Comparison of ENCODE assay signal across 14 mouse cellular contexts in genomic region chrX:101754478-101754877, GRCm38 (mm10). TPM values are rescaled to one million over a fixed set of nuclear protein-coding genes. Genes with fewer than 3 reads are reported as not detected.
DNase-seq lines count a peak whose midpoint lies in the region; ATAC-seq and TF ChIP-seq lines count a peak whose summit lies in the region.
"Had no signal": no experiment of that assay in that cellular context is flagged by ENCODE, and none has a peak within 500 bp of the region (broad histone marks: within the 10 kb centered on the region; RNA-seq: fewer than 3 reads in every experiment).

No protein-coding gene starts in this region.

- H3K27ac ChIP-seq in lung, postnatal 0 days (ENCODE audit: low read length): no peak overlapping the region
- H3K27ac ChIP-seq: hindbrain, embryonic 15.5 days; limb, embryonic 12.5 days; neural tube, embryonic 15.5 days had no signal

- H3K4me1 ChIP-seq in lung, postnatal 0 days (ENCODE audit: insufficient read depth, low read depth, low read length): no peaks in the 10 kb centered on the region
- H3K4me1 ChIP-seq: hindbrain, embryonic 15.5 days; limb, embryonic 12.5 days; neural tube, embryonic 15.5 days had no signal

- H3K4me2 ChIP-seq in lung, postnatal 0 days (replicated peaks; ENCODE audit: low read depth, low read length): no peak overlapping the region
- H3K4me2 ChIP-seq: hindbrain, embryonic 15.5 days; limb, embryonic 12.5 days; neural tube, embryonic 15.5 days had no signal

- no peaks in the 10 kb centered on the region for H3K27me3 ChIP-seq in lung, postnatal 0 days (replicated peaks; ENCODE audit: insufficient read depth, low read length)

- peak; percentile 6 to 11 for DNase-seq in cerebellum, adult 18-20 months
- no peak for DNase-seq in cerebellum, adult 9-10 months
- no peak for DNase-seq in lung, postnatal 0 days (ENCODE audit: low spot score)
- no peak for DNase-seq in lung, postnatal 25 days (ENCODE audit: low spot score)
- DNase-seq in frontal cortex, postnatal 36 days (ENCODE audit: low spot score in 2 of 2): peak; percentile 47 to 48
- peak; percentile 57 to 68 for DNase-seq in right cerebral cortex, adult 2 months (ENCODE audit: low spot score in 2 of 2)
- DNase-seq in embryo, embryonic 10 days (ENCODE audit: low spot score): no peak
- DNase-seq: heart, adult 18-20 months had no signal

- WGBS in lung, postnatal 0 days: 53% methylated on average over 5 of the region's 5 CpGs

- no peak overlapping the region for H3K4me3 ChIP-seq in lung, postnatal 0 days (ENCODE audit: low read depth, low read length)
- H3K4me3 ChIP-seq: hindbrain, embryonic 15.5 days; limb, embryonic 12.5 days; neural tube, embryonic 15.5 days had no signal

- 0 out of 2 replicates have a peak, but pooled peaks have one; percentile 25 for ATAC-seq in lung, postnatal 0 days
- no peak for ATAC-seq in granulocyte monocyte progenitor cell, adult 5-6 weeks (replicated peaks; ENCODE audit: poor library complexity, severe bottlenecking)

- TF ChIP-seq EP300 in lung, postnatal 0 days (IDR thresholded peaks at IDR 0.05): no peak

- no peaks in the 10 kb centered on the region for H3K36me3 ChIP-seq in lung, postnatal 0 days (ENCODE audit: insufficient read depth, low read length)
- H3K36me3 ChIP-seq: hindbrain, embryonic 15.5 days; limb, embryonic 12.5 days; neural tube, embryonic 15.5 days had no signal

- no peak for TF ChIP-seq CTCF in lung, postnatal 0 days (IDR thresholded peaks at IDR 0.05)

- H3K9me3 ChIP-seq in lung, postnatal 0 days (ENCODE audit: low read length): no peaks in the 10 kb centered on the region
- H3K9me3 ChIP-seq: hindbrain, embryonic 15.5 days; limb, embryonic 12.5 days; neural tube, embryonic 15.5 days had no signal

- no peak overlapping the region for H3K9ac ChIP-seq in lung, postnatal 0 days (replicated peaks; ENCODE audit: low read depth)
- H3K9ac ChIP-seq: hindbrain, embryonic 15.5 days; limb, embryonic 12.5 days; neural tube, embryonic 15.5 days had no signal

RNA-seq across cellular contexts. Expression of gene Cxcr3, which starts 20.4 kb away (rescaled TPM):
- polyA plus RNA-seq in lung, postnatal 0 days (2015; fragmentation: Nextera tagmentation; extraction: Ambion mirVana): 0.50 and 0.54 TPM in 2 replicates
- total RNA-seq in granulocyte monocyte progenitor cell, adult 5-6 weeks (2014; fragmentation: Nextera tagmentation): 0.45 TPM in 1 of 2 replicates, not detected in the other
- 0.10 TPM in 1 of 2 replicates, not detected in the other for total RNA-seq in granulocyte monocyte progenitor cell, adult 5-6 weeks (2017)
- polyA plus RNA-seq: hindbrain, embryonic 15.5 days; limb, embryonic 12.5 days had no signal

RNA-seq across cellular contexts. Expression of gene Gm4779, which starts 39.7 kb away (rescaled TPM):
- not detected in 2 replicates for polyA plus RNA-seq in lung, postnatal 0 days (2015; fragmentation: Nextera tagmentation; extraction: Ambion mirVana)
- total RNA-seq in granulocyte monocyte progenitor cell, adult 5-6 weeks (2014; fragmentation: Nextera tagmentation): not detected in 2 replicates
- 0.43 and 4.0 TPM in 2 replicates for total RNA-seq in granulocyte monocyte progenitor cell, adult 5-6 weeks (2017)
- total RNA-seq: heart, adult 18-20 months; megakaryocyte-erythroid progenitor cell, adult 5-6 weeks had no signal
- polyA plus RNA-seq: embryonic facial prominence, embryonic 11.5 days; hindbrain, embryonic 15.5 days; neural tube, embryonic 15.5 days had no signal

RNA-seq across cellular contexts. Expression of gene 8030474K03Rik, which starts 40.0 kb away (rescaled TPM):
- polyA plus RNA-seq in lung, postnatal 0 days (2015; fragmentation: Nextera tagmentation; extraction: Ambion mirVana): 0.12 TPM in 1 of 2 replicates, not detected in the other
- not detected in 2 replicates for total RNA-seq in granulocyte monocyte progenitor cell, adult 5-6 weeks (2014; fragmentation: Nextera tagmentation)
- total RNA-seq in granulocyte monocyte progenitor cell, adult 5-6 weeks (2017): 1.1 TPM in 1 of 2 replicates, not detected in the other
- total RNA-seq: heart, adult 18-20 months; megakaryocyte-erythroid progenitor cell, adult 5-6 weeks had no signal
- polyA plus RNA-seq: hindbrain, embryonic 15.5 days; neural tube, embryonic 15.5 days had no signal

Comparison
In these comparisons a context has a peak if more than half of its experiments do, and no peak if none do; other contexts are left out.
1. DNase-seq: peak in cerebellum, adult 18-20 months (2 of 2), frontal cortex, postnatal 36 days (2 of 2) and right cerebral cortex, adult 2 months (2 of 2); none in cerebellum, adult 9-10 months (single experiment), lung, postnatal 0 days (single experiment), lung, postnatal 25 days (single experiment) and embryo, embryonic 10 days (single experiment).